ENCODE assay signal across 12 mouse cellular contexts in genomic region chr11:80386790-80387189, GRCm38 (mm10). TPM values are rescaled to one million over a fixed set of nuclear protein-coding genes. Genes with fewer than 3 reads are reported as not detected.
DNase-seq lines count a peak whose midpoint lies in the region; ATAC-seq lines count a peak whose summit lies in the region.
"Had no signal": no experiment of that assay in that cellular context is flagged by ENCODE, and none has a peak within 500 bp of the region (broad histone marks: within the 10 kb centered on the region; RNA-seq: fewer than 3 reads in every experiment).

No protein-coding gene starts in this region.

- H3K27ac ChIP-seq in heart, embryonic 16.5 days (ENCODE audit: low read length): no peak overlapping the region
- no peak overlapping the region for H3K27ac ChIP-seq in embryonic facial prominence, embryonic 14.5 days (replicated peaks; ENCODE audit: low read depth, low read length)
- H3K27ac ChIP-seq in intestine, embryonic 16.5 days (ENCODE audit: low read length): no peak overlapping the region
- no peak overlapping the region for H3K27ac ChIP-seq in midbrain, embryonic 14.5 days (replicated peaks; ENCODE audit: low read depth, low read length)

- intact Hi-C loops in heart, postnatal 25 days (cut with DNase I): no loop called here

- H3K4me3 ChIP-seq in heart, embryonic 16.5 days (ENCODE audit: low read length): no peak overlapping the region
- 0 out of 2 replicates have a peak overlapping the region, but pooled peaks have one; percentile 98 for H3K4me3 ChIP-seq in embryonic facial prominence, embryonic 14.5 days (ENCODE audit: low read depth, low read length)
- H3K4me3 ChIP-seq in intestine, embryonic 16.5 days (ENCODE audit: low read length): 0 out of 2 replicates have a peak overlapping the region, but pooled peaks have one; percentile 9
- 0 out of 2 replicates have a peak overlapping the region, but pooled peaks have one; percentile 88 for H3K4me3 ChIP-seq in midbrain, embryonic 14.5 days (replicated peaks; ENCODE audit: low read depth, low read length)

- no peaks in the 10 kb centered on the region for H3K27me3 ChIP-seq in heart, embryonic 16.5 days (ENCODE audit: control insufficient read depth, insufficient read depth, low read length)
- H3K27me3 ChIP-seq in embryonic facial prominence, embryonic 14.5 days (replicated peaks; ENCODE audit: control insufficient read depth, insufficient read depth, low read length): no peaks in the 10 kb centered on the region
- H3K27me3 ChIP-seq in intestine, embryonic 16.5 days (replicated peaks; ENCODE audit: control insufficient read depth, insufficient read depth, low read length): no peaks in the 10 kb centered on the region
- no peaks in the 10 kb centered on the region for H3K27me3 ChIP-seq in midbrain, embryonic 14.5 days (ENCODE audit: control insufficient read depth, insufficient read depth, low read length)

- H3K9ac ChIP-seq in heart, embryonic 16.5 days (ENCODE audit: low read length): no peak overlapping the region
- H3K9ac ChIP-seq in embryonic facial prominence, embryonic 14.5 days (ENCODE audit: low read depth, low read length): no peak overlapping the region
- no peak overlapping the region for H3K9ac ChIP-seq in intestine, embryonic 16.5 days (ENCODE audit: low read depth, low read length)
- H3K9ac ChIP-seq in midbrain, embryonic 14.5 days (replicated peaks; ENCODE audit: low read length): no peak overlapping the region

- 0 out of 2 replicates have a peak overlapping the region, but pooled peaks have one; percentile 3 for H3K4me2 ChIP-seq in heart, embryonic 16.5 days (ENCODE audit: low read depth, low read length)
- H3K4me2 ChIP-seq in embryonic facial prominence, embryonic 14.5 days (ENCODE audit: low read depth, low read length): peak overlapping the region; percentile 96
- H3K4me2 ChIP-seq in intestine, embryonic 16.5 days (ENCODE audit: low read depth, low read length): 0 out of 2 replicates have a peak overlapping the region, but pooled peaks have one; percentile 19
- H3K4me2 ChIP-seq in midbrain, embryonic 14.5 days (ENCODE audit: low read length): peak overlapping the region; percentile 68

- WGBS in heart, embryonic 16.5 days: 39% methylated on average over 2 of the region's 2 CpGs
- 79% methylated on average over 2 of the region's 2 CpGs for WGBS in embryonic facial prominence, embryonic 14.5 days
- WGBS in intestine, embryonic 16.5 days: 54% methylated on average over 2 of the region's 2 CpGs
- 77% methylated on average over 2 of the region's 2 CpGs for WGBS in midbrain, embryonic 14.5 days

- no peak for ATAC-seq in heart, embryonic 16.5 days (replicated peaks; ENCODE audit: extremely low read depth, insufficient read depth, low FRiP score)
- no peak for ATAC-seq in embryonic facial prominence, embryonic 14.5 days (ENCODE audit: low read depth)
- no peak for ATAC-seq in intestine, embryonic 16.5 days
- ATAC-seq in midbrain, embryonic 14.5 days (ENCODE audit: low FRiP score, low TSS enrichment): no peak

- H3K36me3 ChIP-seq in heart, embryonic 16.5 days (ENCODE audit: control insufficient read depth, insufficient read depth): peaks cover 32% of the 10 kb centered on the region
- peaks cover 67% of the 10 kb centered on the region for H3K36me3 ChIP-seq in embryonic facial prominence, embryonic 14.5 days (ENCODE audit: control insufficient read depth, insufficient read depth, low read length)
- H3K36me3 ChIP-seq in intestine, embryonic 16.5 days (ENCODE audit: control insufficient read depth, insufficient read depth, low read length): peaks cover 12% of the 10 kb centered on the region
- peaks cover 42% of the 10 kb centered on the region for H3K36me3 ChIP-seq in midbrain, embryonic 14.5 days (ENCODE audit: control insufficient read depth, insufficient read depth, low read length)

- no peak for DNase-seq in heart, postnatal 25 days (ENCODE audit: low spot score)
- no peak for DNase-seq in embryonic facial prominence, embryonic 14.5 days (ENCODE audit: low spot score)
- no peak for DNase-seq in midbrain, embryonic 14.5 days
- DNase-seq in natural killer cell, adult 2 months (ENCODE audit: low spot score in 2 of 2): no peak
- no peak for DNase-seq in cerebellum, postnatal 36 days
- no peak for DNase-seq in adrenal gland, adult 18-20 months (ENCODE audit: low spot score in 2 of 2)
- DNase-seq: adrenal gland, postnatal 25 days; gastrocnemius, postnatal 25 days; lung, postnatal 4 days; thymus, adult 2 months had no signal

- H3K9me3 ChIP-seq in heart, embryonic 16.5 days (replicated peaks; ENCODE audit: control insufficient read depth, low read length): no peaks in the 10 kb centered on the region
- H3K9me3 ChIP-seq in embryonic facial prominence, embryonic 14.5 days (ENCODE audit: control insufficient read depth, low read length): no peaks in the 10 kb centered on the region
- H3K9me3 ChIP-seq in intestine, embryonic 16.5 days (ENCODE audit: control insufficient read depth, low read length): no peaks in the 10 kb centered on the region
- no peaks in the 10 kb centered on the region for H3K9me3 ChIP-seq in midbrain, embryonic 14.5 days (ENCODE audit: control insufficient read depth, low read length)

- peaks cover 29% of the 10 kb centered on the region for H3K4me1 ChIP-seq in heart, embryonic 16.5 days (ENCODE audit: control insufficient read depth, insufficient read depth, low read length)
- H3K4me1 ChIP-seq in embryonic facial prominence, embryonic 14.5 days (ENCODE audit: control insufficient read depth, insufficient read depth, low read length): peaks cover 26% of the 10 kb centered on the region
- H3K4me1 ChIP-seq in intestine, embryonic 16.5 days (ENCODE audit: control insufficient read depth, insufficient read depth, low read length): peaks cover 20% of the 10 kb centered on the region
- H3K4me1 ChIP-seq in midbrain, embryonic 14.5 days (ENCODE audit: control insufficient read depth, insufficient read depth, low read length): peaks cover 36% of the 10 kb centered on the region

RNA-seq across cellular contexts. Expression of gene Zfp207, which starts 3.7 kb away (rescaled TPM):
- 141 and 155 TPM in 2 replicates for polyA plus RNA-seq in heart, embryonic 16.5 days (2015; fragmentation: Nextera tagmentation; extraction: Ambion mirVana)
- 10 to 100 TPM; 68.5 to 79.5 TPM for total RNA-seq in heart, postnatal 25 days (2021)
- 214 and 225 TPM in 2 replicates for polyA plus RNA-seq in embryonic facial prominence, embryonic 14.5 days (2014; fragmentation: Nextera tagmentation; extraction: Ambion mirVana)
- 170 and 172 TPM in 2 replicates for polyA plus RNA-seq in intestine, embryonic 16.5 days (2015; fragmentation: Nextera tagmentation; extraction: Ambion mirVana)
- 222 and 237 TPM in 2 replicates for polyA plus RNA-seq in midbrain, embryonic 14.5 days (2014; fragmentation: Nextera tagmentation; extraction: Ambion mirVana)
- total RNA-seq in adrenal gland, adult 18-20 months (2021): 100 to 1,000 TPM; 115 to 123 TPM

RNA-seq across cellular contexts. Expression of gene 5730455P16Rik, which starts 9.0 kb away (rescaled TPM):
- 14.7 and 17.7 TPM in 2 replicates for polyA plus RNA-seq in heart, embryonic 16.5 days (2015; fragmentation: Nextera tagmentation; extraction: Ambion mirVana)
- total RNA-seq in heart, postnatal 25 days (2021): 10 to 100 TPM; 22.1 to 22.9 TPM
- polyA plus RNA-seq in embryonic facial prominence, embryonic 14.5 days (2014; fragmentation: Nextera tagmentation; extraction: Ambion mirVana): 20.8 and 26.7 TPM in 2 replicates
- 11.5 and 14.9 TPM in 2 replicates for polyA plus RNA-seq in intestine, embryonic 16.5 days (2015; fragmentation: Nextera tagmentation; extraction: Ambion mirVana)
- 26.3 and 40.1 TPM in 2 replicates for polyA plus RNA-seq in midbrain, embryonic 14.5 days (2014; fragmentation: Nextera tagmentation; extraction: Ambion mirVana)
- 10 to 100 TPM; 13.6 to 15.9 TPM for total RNA-seq in adrenal gland, adult 18-20 months (2021)

RNA-seq across cellular contexts. Expression of gene Psmd11, which starts 41.6 kb away (rescaled TPM):
- 189 and 197 TPM in 2 replicates for polyA plus RNA-seq in heart, embryonic 16.5 days (2015; fragmentation: Nextera tagmentation; extraction: Ambion mirVana)
- total RNA-seq in heart, postnatal 25 days (2021): 100 to 1,000 TPM; 104 to 112 TPM
- 264 and 294 TPM in 2 replicates for polyA plus RNA-seq in embryonic facial prominence, embryonic 14.5 days (2014; fragmentation: Nextera tagmentation; extraction: Ambion mirVana)
- 259 and 281 TPM in 2 replicates for polyA plus RNA-seq in intestine, embryonic 16.5 days (2015; fragmentation: Nextera tagmentation; extraction: Ambion mirVana)
- 266 and 299 TPM in 2 replicates for polyA plus RNA-seq in midbrain, embryonic 14.5 days (2014; fragmentation: Nextera tagmentation; extraction: Ambion mirVana)
- 100 to 1,000 TPM; 142 to 151 TPM for total RNA-seq in adrenal gland, adult 18-20 months (2021)

Comparison
In these comparisons a context has a peak if more than half of its experiments do, and no peak if none do; other contexts are left out.
1. H3K4me2 ChIP-seq: peak in every context shown above with its lines; median percentile 96 in embryonic facial prominence, embryonic 14.5 days; 68 in midbrain, embryonic 14.5 days; 19 in intestine, embryonic 16.5 days; 3 in heart, embryonic 16.5 days.